Comparison of ENCODE assay signal across 14 mouse cellular contexts in the genomic region with DNA sequence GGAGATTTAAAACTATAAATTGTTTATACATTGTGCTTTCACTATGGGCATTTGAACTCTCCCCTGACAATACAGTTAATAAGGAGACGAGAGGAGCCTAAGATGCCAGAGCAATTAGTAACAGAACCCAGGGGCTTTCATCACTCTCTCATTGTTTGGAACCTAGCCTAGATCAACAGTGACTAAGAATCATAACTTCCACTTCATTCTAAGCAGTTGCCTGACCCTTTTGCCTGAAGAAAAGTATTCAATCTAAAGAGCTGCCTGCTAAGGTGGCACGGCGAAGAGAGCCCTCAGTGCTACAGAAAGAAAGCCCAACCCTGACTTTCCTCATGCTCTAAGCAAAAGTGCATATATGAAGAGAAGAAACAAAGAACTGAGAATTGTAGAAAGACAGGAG. TPM values are rescaled to one million over a fixed set of nuclear protein-coding genes. Genes with fewer than 3 reads are reported as not detected.
DNase-seq lines count a peak whose midpoint lies in the region; ATAC-seq lines count a peak whose summit lies in the region.
"Had no signal": no experiment of that assay in that cellular context is flagged by ENCODE, and none has a peak within 500 bp of the region (broad histone marks: within the 10 kb centered on the region; RNA-seq: fewer than 3 reads in every experiment).

No protein-coding gene starts in this region.

- no peak overlapping the region for H3K4me2 ChIP-seq in embryonic facial prominence, embryonic 11.5 days (ENCODE audit: low read depth, low read length)
- H3K4me2 ChIP-seq in limb, embryonic 12.5 days: no peak overlapping the region
- H3K4me2 ChIP-seq: embryonic facial prominence, embryonic 12.5 days; forebrain, embryonic 13.5 days; kidney, embryonic 15.5 days; midbrain, embryonic 11.5 days had no signal

- no peaks in the 10 kb centered on the region for H3K36me3 ChIP-seq in embryonic facial prominence, embryonic 11.5 days (replicated peaks; ENCODE audit: control insufficient read depth, insufficient read depth, low read depth, low read length)
- no peaks in the 10 kb centered on the region for H3K36me3 ChIP-seq in embryonic facial prominence, embryonic 10.5 days (replicated peaks)
- no peaks in the 10 kb centered on the region for H3K36me3 ChIP-seq in limb, embryonic 12.5 days
- no peaks in the 10 kb centered on the region for H3K36me3 ChIP-seq in limb, embryonic 10.5 days
- H3K36me3 ChIP-seq: embryonic facial prominence, embryonic 12.5 days; kidney, embryonic 15.5 days had no signal

- WGBS in embryonic facial prominence, embryonic 11.5 days: 32% methylated on average over 3 of the region's 3 CpGs
- WGBS in embryonic facial prominence, embryonic 10.5 days: 54% methylated on average over 3 of the region's 3 CpGs
- WGBS in limb, embryonic 12.5 days: 44% methylated on average over 3 of the region's 3 CpGs
- WGBS in limb, embryonic 10.5 days: 52% methylated on average over 3 of the region's 3 CpGs

- H3K9me3 ChIP-seq in embryonic facial prominence, embryonic 11.5 days (replicated peaks; ENCODE audit: control insufficient read depth, low read length): no peaks in the 10 kb centered on the region
- no peaks in the 10 kb centered on the region for H3K9me3 ChIP-seq in embryonic facial prominence, embryonic 10.5 days
- no peaks in the 10 kb centered on the region for H3K9me3 ChIP-seq in limb, embryonic 12.5 days
- H3K9me3 ChIP-seq in limb, embryonic 10.5 days (replicated peaks): no peaks in the 10 kb centered on the region
- H3K9me3 ChIP-seq: embryonic facial prominence, embryonic 12.5 days; forebrain, embryonic 13.5 days; kidney, embryonic 15.5 days had no signal

- H3K9ac ChIP-seq in embryonic facial prominence, embryonic 11.5 days (replicated peaks; ENCODE audit: low read length): no peak overlapping the region
- H3K9ac ChIP-seq in limb, embryonic 12.5 days (replicated peaks): no peak overlapping the region
- H3K9ac ChIP-seq: embryonic facial prominence, embryonic 12.5 days; forebrain, embryonic 13.5 days; kidney, embryonic 15.5 days had no signal

- no peaks in the 10 kb centered on the region for H3K27me3 ChIP-seq in embryonic facial prominence, embryonic 11.5 days (ENCODE audit: control insufficient read depth, insufficient read depth, low read length)
- no peaks in the 10 kb centered on the region for H3K27me3 ChIP-seq in embryonic facial prominence, embryonic 10.5 days (replicated peaks; ENCODE audit: low read depth, poor library complexity, severe bottlenecking)
- H3K27me3 ChIP-seq in limb, embryonic 12.5 days: no peaks in the 10 kb centered on the region
- no peaks in the 10 kb centered on the region for H3K27me3 ChIP-seq in limb, embryonic 10.5 days (ENCODE audit: low read depth, poor library complexity, severe bottlenecking)
- H3K27me3 ChIP-seq: embryonic facial prominence, embryonic 12.5 days; forebrain, embryonic 13.5 days; kidney, embryonic 15.5 days had no signal

- peak; percentile 21 for DNase-seq in embryonic facial prominence, embryonic 11.5 days (ENCODE audit: low spot score)
- DNase-seq in embryonic facial prominence, embryonic 10.5 days (ENCODE audit: low spot score): no peak
- DNase-seq in limb, embryonic 10.5 days (ENCODE audit: low spot score): no peak
- peak; percentile 74 for DNase-seq in adipocyte (ENCODE audit: low spot score)
- peak; percentile 78 for DNase-seq in lung, postnatal 36 days
- DNase-seq in cerebellum, adult 9-11 months: no peak
- DNase-seq: cerebellum, adult 8-10 months; right cerebral cortex, postnatal 25 days had no signal

- no peak overlapping the region for H3K4me3 ChIP-seq in embryonic facial prominence, embryonic 11.5 days (ENCODE audit: low read depth, low read length)
- H3K4me3 ChIP-seq in embryonic facial prominence, embryonic 10.5 days: no peak overlapping the region
- H3K4me3 ChIP-seq in limb, embryonic 12.5 days (replicated peaks): no peak overlapping the region
- H3K4me3 ChIP-seq in limb, embryonic 10.5 days: no peak overlapping the region
- H3K4me3 ChIP-seq: embryonic facial prominence, embryonic 12.5 days; forebrain, embryonic 13.5 days; kidney, embryonic 15.5 days had no signal

- no peak overlapping the region for H3K27ac ChIP-seq in embryonic facial prominence, embryonic 11.5 days (replicated peaks; ENCODE audit: low read depth, low read length)
- H3K27ac ChIP-seq in embryonic facial prominence, embryonic 10.5 days (replicated peaks): no peak overlapping the region
- peak overlapping the region; percentile 60; the same call in 1 of the 2 replicates for H3K27ac ChIP-seq in limb, embryonic 12.5 days
- H3K27ac ChIP-seq in limb, embryonic 10.5 days: no peak overlapping the region
- H3K27ac ChIP-seq: embryonic facial prominence, embryonic 12.5 days; forebrain, embryonic 13.5 days; kidney, embryonic 15.5 days had no signal

- H3K4me1 ChIP-seq in embryonic facial prominence, embryonic 11.5 days (ENCODE audit: control insufficient read depth, insufficient read depth, low read length): no peaks in the 10 kb centered on the region
- H3K4me1 ChIP-seq in embryonic facial prominence, embryonic 10.5 days: 0 out of 2 replicates have a peak, but pooled peaks cover 3% of the 10 kb centered on the region
- peaks cover 20% of the 10 kb centered on the region for H3K4me1 ChIP-seq in limb, embryonic 12.5 days (replicated peaks)
- H3K4me1 ChIP-seq in limb, embryonic 10.5 days: peaks cover 17% of the 10 kb centered on the region
- H3K4me1 ChIP-seq: forebrain, embryonic 13.5 days; kidney, embryonic 15.5 days had no signal

- ATAC-seq in embryonic facial prominence, embryonic 11.5 days (replicated peaks; ENCODE audit: insufficient number of reproducible peaks, low FRiP score, low TSS enrichment, low read depth): no peak
- ATAC-seq in limb, embryonic 12.5 days (ENCODE audit: insufficient number of reproducible peaks, insufficient read depth, low FRiP score, low TSS enrichment, low read depth): no peak
- no peak for ATAC-seq in megakaryocyte, adult 5-6 weeks (ENCODE audit: poor library complexity, severe bottlenecking)
- ATAC-seq: forebrain, embryonic 13.5 days had no signal

RNA-seq across cellular contexts. Expression of a gene that starts 19.2 kb away (rescaled TPM):
- polyA plus RNA-seq in embryonic facial prominence, embryonic 11.5 days (2014; fragmentation: Nextera tagmentation; extraction: Ambion mirVana): 29.2 and 32.2 TPM in 2 replicates
- polyA plus RNA-seq in embryonic facial prominence, embryonic 10.5 days (2016; fragmentation: Nextera tagmentation; extraction: Ambion mirVana): 5.5 and 10.2 TPM in 2 replicates
- 17.3 and 23.4 TPM in 2 replicates for polyA plus RNA-seq in limb, embryonic 12.5 days (2016; fragmentation: Nextera tagmentation; extraction: Ambion mirVana)
- 4.9 and 5.0 TPM in 2 replicates for polyA plus RNA-seq in limb, embryonic 10.5 days (2016; fragmentation: Nextera tagmentation; extraction: Ambion mirVana)
- total RNA-seq in megakaryocyte, adult 5-6 weeks (2015): 0.21 TPM in 1 of 2 replicates, not detected in the other
- total RNA-seq in megakaryocyte, adult 5-6 weeks (2017): 0.12 TPM in 1 of 2 replicates, not detected in the other

Comparison
In these comparisons a context has a peak if more than half of its experiments do, and no peak if none do; other contexts are left out.
1. DNase-seq: peak in embryonic facial prominence, embryonic 11.5 days (single experiment), adipocyte (single experiment) and lung, postnatal 36 days (single experiment); none in embryonic facial prominence, embryonic 10.5 days (single experiment), limb, embryonic 10.5 days (single experiment) and cerebellum, adult 9-11 months (single experiment).